Mouse (Mus musculus) liver, embryonic 11.5 days (tissue): ENCODE results near the gene Stn1. TPM values are rescaled to one million over a fixed set of nuclear protein-coding genes. Genes with fewer than 3 reads are reported as not detected.

ENCODE experiments used
- ATAC-seq: fragments of 200-750 bp; cut with Nextera tagmentation; replicated peaks from 2 replicates; pipeline ENCODE4 v1.8.0; 2017; ENCODE audit warnings: moderate number of reproducible peaks, mild to moderate bottlenecking, moderate TSS enrichment, moderate library complexity; ENCODE audit not compliant: low FRiP score
- DNase-seq: peaks from one replicate; pipeline ENCODE4 v3.0.0-alpha.2; 2017; ENCODE audit warnings: low spot score
- H3K27ac ChIP-seq: fragments of 300-500 bp; sonication (generic); 2 replicates; pipeline ENCODE4 v1.5.1; 2014; ENCODE audit warnings: mild to moderate bottlenecking, low read depth, low read length, control low read depth
- H3K27me3 ChIP-seq: fragments of 300-500 bp; sonication (generic); replicated peaks from 2 replicates; pipeline ENCODE4 v1.6.1; 2014; ENCODE audit warnings: low read length, mixed read lengths; ENCODE audit not compliant: control insufficient read depth, insufficient read depth
- H3K36me3 ChIP-seq: fragments of 300-500 bp; sonication (generic); 2 replicates; pipeline ENCODE4 v1.6.1; 2014; ENCODE audit warnings: mild to moderate bottlenecking, low read length, moderate library complexity, mixed read lengths; ENCODE audit not compliant: control insufficient read depth, insufficient read depth
- H3K4me1 ChIP-seq: fragments of 300-500 bp; sonication (generic); replicated peaks from 2 replicates; pipeline ENCODE4 v1.6.1; 2014; ENCODE audit warnings: low read length, mixed read lengths; ENCODE audit not compliant: control insufficient read depth, insufficient read depth
- H3K4me2 ChIP-seq: fragments of 300-500 bp; sonication (generic); 2 replicates; pipeline ENCODE4 v1.6.1; 2014; ENCODE audit warnings: mild to moderate bottlenecking, control low read depth, moderate library complexity
- H3K4me3 ChIP-seq: fragments of 300-500 bp; sonication (generic); 2 replicates; pipeline ENCODE4 v1.5.1; 2014; ENCODE audit warnings: low read depth, low read length, control low read depth
- H3K9ac ChIP-seq: fragments of 300-500 bp; sonication (generic); 2 replicates; pipeline ENCODE4 v1.6.1; 2014; ENCODE audit warnings: low read depth, low read length, control low read depth
- H3K9me3 ChIP-seq: fragments of 300-500 bp; sonication (generic); 2 replicates; pipeline ENCODE4 v1.6.1; 2016; ENCODE audit warnings: low read length, inconsistent platforms, mixed read lengths; ENCODE audit not compliant: control insufficient read depth
- WGBS: fragments of 180-500 bp; shearing (Covaris S2); extraction: QIAGEN DNeasy Blood & Tissue Kit; methylation state at CpG from one replicate; pipeline ENCODE4 v1.1.7; 2014; 5-methylcytosine and 5-hydroxymethylcytosine counted together
- polyA plus RNA-seq: library from polyadenylated mRNA; unstranded; fragments of >200 nt; fragmentation: Nextera tagmentation; extraction: Ambion mirVana; gene quantifications from 2 replicates; pipeline ENCODE4 v1.2.1, GENCODE M21; 2014

The Stn1 gene
- polyA plus RNA-seq, 1 experiment from 2014 or later, result 30.8 TPM

DNA sequence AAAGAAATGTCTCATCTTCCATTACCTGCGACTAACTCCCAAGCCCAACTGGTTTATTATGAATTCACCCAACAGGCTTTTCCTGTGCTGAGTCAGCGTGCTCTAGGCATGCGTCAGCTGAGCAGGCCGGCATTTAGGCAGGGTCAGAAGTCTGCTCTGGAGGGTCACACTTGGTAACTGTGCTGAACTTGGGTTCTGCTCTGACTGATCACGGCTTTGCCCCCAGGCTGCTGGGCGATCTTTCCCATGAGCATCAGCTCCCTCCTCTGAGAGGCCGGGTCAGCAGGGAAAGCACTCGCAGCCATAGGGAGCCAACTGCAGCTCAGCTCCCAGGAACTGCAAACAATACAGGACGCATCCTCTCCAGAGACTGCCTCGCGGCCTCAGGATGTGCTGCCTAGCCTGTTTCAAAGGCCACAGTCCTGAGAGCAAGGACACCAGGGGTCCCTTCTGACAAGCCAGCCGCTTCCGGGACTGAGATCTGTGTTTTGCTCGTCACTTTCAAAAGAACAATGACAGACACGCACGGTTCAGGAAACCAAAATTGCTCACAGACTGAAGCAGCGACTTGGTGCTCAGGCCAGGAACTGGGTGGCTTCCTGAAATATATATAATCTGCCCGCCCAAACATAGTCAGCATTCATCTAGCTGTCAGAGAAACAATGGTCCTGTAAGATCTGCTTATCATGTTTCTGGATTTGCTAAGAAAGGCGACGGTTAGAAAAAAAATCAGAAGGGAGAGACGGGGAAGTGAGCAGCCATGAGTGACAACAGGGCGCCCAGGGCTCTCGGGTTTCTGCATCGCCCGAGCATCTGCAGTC is 26.6 kb downstream of the Stn1 start:
- peak overlapping the region; percentile 15; the same call in 1 of the 2 replicates for H3K4me3 ChIP-seq
- 28% methylated on average over 25 of the region's 25 CpGs for WGBS
- peaks cover 5% of the 10 kb centered on the region; the same call in 1 of the 2 replicates for H3K36me3 ChIP-seq
- H3K4me2 ChIP-seq, result peak overlapping the region; percentile 66
- H3K4me1 ChIP-seq, result peaks cover 53% of the 10 kb centered on the region
- DNase-seq, result peak; percentile 55
- ATAC-seq, result peak; percentile 30; the same call in 1 of the 2 replicates
- H3K9ac ChIP-seq, result peak overlapping the region; percentile 58
- H3K9me3 ChIP-seq, result no peaks in the 10 kb centered on the region
- peak overlapping the region; percentile 79 for H3K27ac ChIP-seq
- H3K27me3 ChIP-seq, result no peaks in the 10 kb centered on the region

- no peak overlapping the region for H3K4me3 ChIP-seq
These were observed 27.2 kb downstream of the Stn1 start for GRCm38 (mm10) chr19:47510135-47510472.

DNA sequence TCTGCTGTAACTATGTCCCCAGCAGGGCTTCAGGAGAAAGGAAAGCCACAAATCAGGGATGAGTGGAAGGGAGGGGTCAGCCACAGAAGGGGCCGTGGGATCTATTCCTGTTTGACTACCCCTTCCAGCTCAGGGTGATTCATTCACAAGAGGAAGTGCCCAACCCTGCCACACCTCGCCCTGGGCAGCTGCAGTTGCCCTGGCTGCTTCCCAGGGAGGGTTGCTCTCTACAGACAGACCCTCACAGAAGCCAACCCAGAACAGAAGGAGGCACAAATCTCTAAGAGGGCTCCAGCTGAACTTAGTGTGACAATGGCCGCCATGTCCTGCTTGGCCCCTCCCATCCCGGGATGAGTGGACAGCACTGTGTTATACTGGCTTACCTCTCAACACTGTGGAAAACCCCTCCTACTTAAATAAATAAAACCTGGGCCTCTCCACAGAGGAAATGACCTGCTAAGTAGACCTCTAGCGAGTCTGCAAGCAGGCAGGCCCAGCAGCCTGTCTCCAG is 28.5 kb downstream of the Stn1 start:
- ATAC-seq (no peak; the same call in 1 of the 2 replicates), DNase-seq (no peak)
- peak overlapping the region; percentile 46 for H3K4me2 ChIP-seq
- no peaks in the 10 kb centered on the region; the same call in 1 of the 2 replicates for H3K36me3 ChIP-seq
- peaks cover 53% of the 10 kb centered on the region for H3K4me1 ChIP-seq
- no peak overlapping the region for H3K9ac ChIP-seq
- 48% methylated on average over 5 of the region's 5 CpGs for WGBS
- H3K4me3 ChIP-seq, result no peak overlapping the region
- no peaks in the 10 kb centered on the region for H3K27me3 ChIP-seq
- H3K27ac ChIP-seq, result peak overlapping the region; percentile 14
- no peaks in the 10 kb centered on the region for H3K9me3 ChIP-seq

More at GRCm38 (mm10) chr19:47510135-47510472, 27.2 kb downstream of the Stn1 start:
- no peaks in the 10 kb centered on the region for H3K9me3 ChIP-seq
- H3K4me1 ChIP-seq, result peaks cover 53% of the 10 kb centered on the region
- WGBS, result 48% methylated on average over 7 of the region's 7 CpGs
- peaks cover 5% of the 10 kb centered on the region; the same call in 1 of the 2 replicates for H3K36me3 ChIP-seq
- DNase-seq, result no peak
- ATAC-seq, result no peak
- H3K27ac ChIP-seq, result peak overlapping the region; percentile 79
- peak overlapping the region; percentile 58 for H3K9ac ChIP-seq
- H3K4me2 ChIP-seq, result peak overlapping the region; percentile 66
- no peaks in the 10 kb centered on the region for H3K27me3 ChIP-seq

- no peaks in the 10 kb centered on the region for H3K27me3 ChIP-seq
- DNase-seq (no peak), ATAC-seq (no peak)
- WGBS, result 32% methylated on average over 3 of the region's 3 CpGs
- H3K4me3 ChIP-seq, result no peak overlapping the region
- H3K4me1 ChIP-seq, result peaks cover 53% of the 10 kb centered on the region
- no peaks in the 10 kb centered on the region for H3K9me3 ChIP-seq
- H3K9ac ChIP-seq, result 0 out of 2 replicates have a peak overlapping the region, but pooled peaks have one; percentile 1
- no peaks in the 10 kb centered on the region; the same call in 1 of the 2 replicates for H3K36me3 ChIP-seq
- H3K4me2 ChIP-seq, result peak overlapping the region; percentile 46
- peak overlapping the region; percentile 14; the same call in 1 of the 2 replicates for H3K27ac ChIP-seq
These were observed 29.1 kb downstream of the Stn1 start for GRCm38 (mm10) chr19:47508191-47508590.

DNA sequence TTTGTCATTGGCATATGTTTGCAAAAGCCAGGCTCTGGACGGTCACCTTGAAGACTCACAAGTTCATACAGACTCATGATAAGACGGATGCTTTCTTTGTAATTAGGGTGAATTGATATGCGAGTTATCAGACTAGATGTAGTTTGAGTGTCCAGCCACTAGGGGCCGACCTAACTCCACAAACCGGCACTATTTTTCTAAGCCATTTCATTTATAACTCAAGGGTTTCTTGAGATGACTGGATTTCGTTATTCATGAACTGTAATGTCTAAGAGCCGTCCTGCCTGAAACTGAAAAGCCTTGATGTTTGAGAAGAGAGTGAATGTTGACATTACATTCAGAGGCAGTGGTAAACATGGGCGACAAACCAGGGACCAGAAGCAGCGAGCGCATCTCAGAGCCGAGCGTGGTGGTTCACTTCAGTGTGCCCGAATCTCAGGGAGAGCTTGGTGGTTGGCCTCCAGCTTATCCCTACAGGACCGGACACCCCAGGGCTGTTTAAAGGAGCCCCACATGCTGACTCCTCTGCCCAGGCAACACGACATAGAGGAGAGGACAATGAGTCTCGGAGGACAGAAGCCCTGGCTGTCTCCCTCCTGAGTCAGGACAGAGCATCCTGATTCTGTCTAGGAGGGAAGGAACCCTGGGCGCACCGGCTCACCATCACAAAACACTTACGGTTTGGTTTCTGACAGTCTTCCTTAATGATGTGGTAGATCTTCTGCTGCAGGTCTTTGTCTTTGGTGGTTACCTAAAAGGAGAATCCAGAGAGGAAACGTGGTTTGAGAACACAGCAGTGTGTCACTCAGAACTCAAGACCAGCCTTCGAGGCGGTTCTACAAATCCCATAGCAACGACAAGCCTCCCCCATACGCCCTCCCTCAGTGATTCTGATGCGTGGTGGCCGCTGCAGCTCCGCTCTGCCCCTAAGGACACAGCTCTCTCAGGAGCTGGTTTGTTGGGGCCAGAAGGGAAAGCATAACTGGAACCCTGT is 29.9 kb downstream of the Stn1 start:
- Histone ChIP-seq H3K9ac (0 out of 2 replicates have a peak overlapping the region, but pooled peaks have one; percentile 1), H3K4me3 (no peak overlapping the region), H3K4me2 (peak overlapping the region; percentile 46), H3K9me3 (no peaks in the 10 kb centered on the region), H3K27ac (peak overlapping the region; percentile 14; the same call in 1 of the 2 replicates), H3K27me3 (no peaks in the 10 kb centered on the region), H3K36me3 (no peaks in the 10 kb centered on the region; the same call in 1 of the 2 replicates), H3K4me1 (peaks cover 50% of the 10 kb centered on the region)
- DNase-seq (no peak), ATAC-seq (no peak)
- 47% methylated on average over 27 of the region's 27 CpGs for WGBS

DNA sequence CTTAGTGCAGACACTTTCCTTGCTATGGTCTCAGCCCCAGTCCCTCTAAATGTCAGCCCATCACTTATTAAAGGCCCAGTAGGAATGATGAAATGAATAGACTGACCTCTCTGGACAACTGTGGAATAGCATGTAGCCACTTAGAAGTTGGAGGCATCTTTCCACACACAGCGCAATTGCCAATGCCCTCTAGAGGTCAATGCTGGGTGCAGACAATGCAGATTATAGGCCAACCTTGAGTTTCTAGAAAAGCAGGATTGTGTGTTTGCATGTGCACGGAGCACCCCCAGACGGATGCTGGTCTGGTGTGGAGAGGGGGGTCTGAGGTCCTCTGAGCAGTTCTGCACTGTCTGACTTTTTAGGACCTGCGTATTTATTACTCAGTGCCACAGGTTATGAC is 33.7 kb downstream of the Stn1 start:
- H3K4me1 ChIP-seq, result peaks cover 14% of the 10 kb centered on the region
- no peak for ATAC-seq
- H3K4me2 ChIP-seq, result no peak overlapping the region
- H3K27ac ChIP-seq, result no peak overlapping the region
- no peaks in the 10 kb centered on the region; the same call in 1 of the 2 replicates for H3K36me3 ChIP-seq
- H3K27me3 ChIP-seq, result no peaks in the 10 kb centered on the region
- H3K4me3 ChIP-seq, result no peak overlapping the region
- H3K9me3 ChIP-seq, result no peaks in the 10 kb centered on the region
- 60% methylated on average over 4 of the region's 4 CpGs for WGBS
- no peak for DNase-seq
- H3K9ac ChIP-seq, result no peak overlapping the region

- 62% methylated on average over 8 of the region's 8 CpGs for WGBS
- H3K4me2 ChIP-seq, result no peak overlapping the region
- no peak overlapping the region for H3K27ac ChIP-seq
- no peaks in the 10 kb centered on the region for H3K27me3 ChIP-seq
- H3K36me3 ChIP-seq, result no peaks in the 10 kb centered on the region
- DNase-seq (no peak), ATAC-seq (no peak)
- no peak overlapping the region for H3K9ac ChIP-seq
- no peaks in the 10 kb centered on the region for H3K9me3 ChIP-seq
- no peak overlapping the region for H3K4me3 ChIP-seq
- H3K4me1 ChIP-seq, result peaks cover 4% of the 10 kb centered on the region; the same call in 1 of the 2 replicates
These were observed 34.7 kb downstream of the Stn1 start for GRCm38 (mm10) chr19:47502563-47502962.

DNA sequence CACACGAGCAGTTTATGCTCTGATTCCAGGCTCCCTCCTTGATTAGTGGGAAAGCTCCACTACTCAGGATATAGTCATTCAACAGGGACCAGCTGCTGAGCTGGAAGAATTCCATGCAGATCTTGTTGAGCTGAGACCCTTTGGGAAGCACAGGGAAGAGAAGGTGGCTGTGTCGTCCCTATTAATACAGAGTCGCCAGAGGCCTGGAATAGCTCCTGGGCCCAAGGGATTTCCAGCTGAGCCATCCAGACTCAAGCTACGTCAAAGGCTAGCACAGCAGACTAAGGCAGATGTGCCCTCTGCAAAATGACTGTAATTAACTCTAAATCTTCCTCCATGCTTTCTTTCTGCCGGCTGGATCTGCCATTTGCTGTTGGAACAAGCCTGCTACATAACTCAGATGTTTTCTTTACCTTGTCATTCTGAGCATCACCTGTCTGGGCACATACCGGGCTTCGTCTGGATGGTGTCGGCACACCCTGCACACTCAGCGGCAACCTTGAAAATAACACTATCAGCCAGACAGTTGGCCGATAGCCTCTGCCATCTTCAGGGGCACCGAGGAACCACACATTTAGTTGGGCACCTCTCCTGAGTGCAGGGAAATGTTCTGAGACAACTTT is 36.8 kb downstream of the Stn1 start:
- ATAC-seq (no peak), DNase-seq (no peak)
- no peak overlapping the region for H3K4me3 ChIP-seq
- no peaks in the 10 kb centered on the region for H3K4me1 ChIP-seq
- no peak overlapping the region for H3K9ac ChIP-seq
- WGBS, result 86% methylated on average over 11 of the region's 11 CpGs
- no peaks in the 10 kb centered on the region for H3K27me3 ChIP-seq
- H3K27ac ChIP-seq, result no peak overlapping the region
- H3K9me3 ChIP-seq, result no peaks in the 10 kb centered on the region
- H3K4me2 ChIP-seq, result no peak overlapping the region
- H3K36me3 ChIP-seq, result no peaks in the 10 kb centered on the region
